Mouse (Mus musculus) E14TG2a.4 (cell line): Measurements from ENCODE around the gene Celf5.

Experiments
- CTCF ChIP-seq: conservative IDR thresholded peaks from 2 replicates; pipeline ENCODE4 v1.5.1; 2014; ENCODE audit warnings: low read length
- NANOG ChIP-seq: IDR thresholded peaks from 2 replicates; pipeline ENCODE4 v1.6.1; 2014; ENCODE audit warnings: borderline replicate concordance, low read length, mixed read lengths
- POU5F1 ChIP-seq: IDR thresholded peaks from 2 replicates; pipeline ENCODE4 v1.6.1; 2014; ENCODE audit warnings: low read length, borderline replicate concordance

DNA sequence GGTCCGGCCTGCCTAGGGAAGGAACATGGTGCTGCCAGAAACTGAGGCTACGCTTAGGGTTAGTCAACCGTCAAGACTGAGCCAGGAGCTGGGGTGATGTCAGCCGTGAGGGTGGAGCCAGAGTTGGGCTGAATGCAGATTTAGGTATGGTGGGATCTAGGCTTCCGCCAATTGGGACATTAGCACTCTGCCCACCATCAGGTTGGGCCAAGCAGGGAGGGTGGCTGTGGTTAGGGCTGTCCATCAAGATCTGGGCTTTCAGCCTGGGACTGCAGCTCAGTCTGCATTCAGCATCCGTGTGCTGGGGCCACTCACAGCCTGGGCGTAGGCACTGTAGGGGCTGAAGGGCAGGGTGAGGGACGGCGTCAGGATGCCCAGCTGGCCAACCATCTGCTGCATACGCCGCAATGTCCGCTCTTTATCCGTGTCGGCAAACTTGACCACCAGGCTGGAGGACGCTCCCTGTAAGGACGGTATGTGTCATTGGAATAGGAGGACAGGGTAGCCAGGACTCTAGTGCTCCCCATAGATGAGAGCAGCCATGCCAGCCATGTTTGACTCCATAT, 14.8 kb downstream of the Celf5 start:
- no peak for TF ChIP-seq CTCF
- no peak for TF ChIP-seq NANOG
- TF ChIP-seq POU5F1: no peak
